Mouse (Mus musculus) embryonic fibroblast, embryonic 13.5 days (primary cell): ENCODE measurements around the gene Aprt.

Experiments used
- CTCF ChIP-seq: IDR thresholded peaks from 2 replicates; pipeline ENCODE4 v1.5.1; 2011; ENCODE audit warnings: mild to moderate bottlenecking, control low read depth, low read length, moderate library complexity, borderline replicate concordance; ENCODE audit not compliant: insufficient read depth
- POLR2A ChIP-seq: IDR thresholded peaks from 2 replicates; pipeline ENCODE4 v1.6.1; 2011; ENCODE audit warnings: low read depth, mild to moderate bottlenecking, control low read depth, low read length, moderate library complexity

GRCm38 (mm10) chr8:122538310-122539076 lies 38.2 kb downstream of the Aprt start:
- TF ChIP-seq POLR2A (no peak), CTCF (no peak)
